Mouse (Mus musculus) forebrain, embryonic 12.5 days (tissue): ENCODE measurements around the gene Pars2. TPM values are rescaled to one million over a fixed set of nuclear protein-coding genes. Genes with fewer than 3 reads are reported as not detected.

Experiments used
- ATAC-seq: fragments of 200-750 bp; cut with Nextera tagmentation; 2 replicates; pipeline ENCODE4 v1.8.0; 2017; ENCODE audit warnings: moderate TSS enrichment; ENCODE audit not compliant: low FRiP score
- H3K27ac ChIP-seq: fragments of 300-500 bp; sonication (generic); 2 replicates; pipeline ENCODE4 v1.5.1; 2016; ENCODE audit warnings: mild to moderate bottlenecking
- H3K27me3 ChIP-seq: fragments of 300-500 bp; sonication (generic); 2 replicates; pipeline ENCODE4 v1.6.1; 2016; ENCODE audit warnings: mild to moderate bottlenecking
- H3K36me3 ChIP-seq: fragments of 300-500 bp; sonication (generic); replicated peaks from 2 replicates; pipeline ENCODE4 v1.6.1; 2016; ENCODE audit warnings: mild to moderate bottlenecking
- H3K4me1 ChIP-seq: fragments of 300-500 bp; sonication (generic); 2 replicates; pipeline ENCODE4 v1.6.1; 2016
- H3K4me2 ChIP-seq: fragments of 300-500 bp; sonication (generic); 2 replicates; pipeline ENCODE4 v1.6.1; 2016; ENCODE audit warnings: mild to moderate bottlenecking, moderate library complexity
- H3K4me3 ChIP-seq: fragments of 300-500 bp; sonication (generic); replicated peaks from 2 replicates; pipeline ENCODE4 v1.5.1; 2016; ENCODE audit warnings: mild to moderate bottlenecking
- H3K9ac ChIP-seq: fragments of 300-500 bp; sonication (generic); 2 replicates; pipeline ENCODE4 v1.6.1; 2016; ENCODE audit warnings: mild to moderate bottlenecking
- H3K9me3 ChIP-seq: fragments of 300-500 bp; sonication (generic); 2 replicates; pipeline ENCODE4 v1.6.1; 2016
- WGBS: fragments of 180-500 bp; shearing (Covaris S2); methylation state at CpG from one replicate; pipeline ENCODE4 v1.1.7; 2016; 5-methylcytosine and 5-hydroxymethylcytosine counted together
- polyA plus RNA-seq: library from polyadenylated mRNA; unstranded; fragments of >200 nt; fragmentation: Nextera tagmentation; extraction: Ambion mirVana; gene quantifications from 2 replicates; pipeline ENCODE4 v1.2.1, GENCODE M21; 2016

Pars2 gene
- polyA plus RNA-seq, 1 experiment from 2014 or later, result 11.2 TPM

DNA sequence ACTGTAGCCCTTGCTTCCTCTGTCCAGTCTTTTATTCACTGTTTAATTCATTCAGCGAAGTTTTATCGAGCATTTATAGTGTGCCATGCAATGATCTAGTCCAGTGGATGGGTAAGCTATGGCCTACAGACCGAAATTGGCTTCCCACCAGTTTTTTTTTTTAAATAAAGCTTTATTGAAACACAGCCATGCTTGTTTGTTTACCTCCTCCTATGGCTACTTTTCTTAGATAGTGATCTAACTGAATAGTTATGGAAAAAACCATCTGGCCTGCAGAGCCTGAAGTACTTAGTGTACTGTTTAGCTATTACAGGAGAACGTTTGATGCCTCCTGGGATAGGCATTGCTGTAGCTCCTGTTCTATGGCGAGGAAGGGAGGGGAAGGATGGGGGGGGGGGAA is 5.1 kb upstream of the Pars2 start:
- no peaks in the 10 kb centered on the region for H3K9me3 ChIP-seq
- H3K4me3 ChIP-seq, result no peak overlapping the region
- H3K27ac ChIP-seq, result no peak overlapping the region
- peaks cover 49% of the 10 kb centered on the region for H3K27me3 ChIP-seq
- H3K36me3 ChIP-seq, result no peaks in the 10 kb centered on the region
- H3K9ac ChIP-seq, result no peak overlapping the region
- ATAC-seq, result no peak
- no peak overlapping the region for H3K4me2 ChIP-seq
- 78% methylated on average over 5 of the region's 5 CpGs for WGBS
- H3K4me1 ChIP-seq, result peaks cover 5% of the 10 kb centered on the region; the same call in 1 of the 2 replicates

DNA sequence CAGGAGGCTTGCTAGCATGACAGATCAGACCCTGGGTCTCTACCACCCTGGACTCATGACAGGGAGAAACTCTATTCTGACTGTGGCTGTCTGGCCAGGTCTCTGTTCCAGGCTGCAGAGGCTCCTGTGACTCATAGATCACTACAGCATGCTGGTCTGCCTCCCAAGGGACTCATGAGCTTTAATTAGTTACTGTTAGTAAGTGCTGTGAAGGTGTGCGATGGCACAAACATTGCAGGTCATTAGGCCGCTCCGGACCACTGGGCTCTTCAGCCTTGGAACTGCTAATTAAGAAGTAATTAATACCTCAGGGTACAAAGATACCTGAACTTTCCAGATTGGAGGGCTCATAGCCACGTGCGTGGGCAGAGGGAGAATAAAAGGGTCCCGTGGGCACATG is 3.7 kb upstream of the Pars2 start:
- H3K9me3 ChIP-seq, result no peaks in the 10 kb centered on the region
- no peak overlapping the region for H3K4me2 ChIP-seq
- ATAC-seq, result no peak
- H3K4me3 ChIP-seq, result no peak overlapping the region
- H3K27me3 ChIP-seq, result peaks cover 49% of the 10 kb centered on the region
- no peak overlapping the region for H3K9ac ChIP-seq
- H3K36me3 ChIP-seq, result no peaks in the 10 kb centered on the region
- peaks cover 14% of the 10 kb centered on the region for H3K4me1 ChIP-seq
- no peak overlapping the region for H3K27ac ChIP-seq
- WGBS, result 83% methylated on average over 6 of the region's 6 CpGs

DNA sequence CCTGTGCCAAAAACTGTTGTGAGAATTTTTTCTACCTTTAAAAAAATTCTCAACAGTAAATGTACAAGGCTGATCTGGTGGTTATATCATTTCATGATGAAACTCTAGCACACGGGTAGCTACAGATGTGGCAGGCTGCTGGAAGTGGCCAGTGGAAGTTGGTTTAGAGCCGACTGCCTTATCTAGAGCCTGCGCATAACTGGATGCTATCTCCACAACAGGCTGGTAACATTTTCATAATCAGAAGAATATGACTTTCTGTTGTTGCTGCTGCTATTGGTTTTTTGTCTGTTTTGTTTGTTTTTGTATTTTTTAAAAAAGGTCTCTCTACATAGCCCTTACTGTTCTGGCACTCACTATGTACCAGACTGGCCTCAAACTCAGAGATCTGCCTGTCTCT is 1.7 kb downstream of the Pars2 start:
- H3K4me3 ChIP-seq, result no peak overlapping the region
- no peak overlapping the region for H3K4me2 ChIP-seq
- no peak for ATAC-seq
- peaks cover 9% of the 10 kb centered on the region for H3K4me1 ChIP-seq
- H3K27ac ChIP-seq, result no peak overlapping the region
- WGBS, result 98% methylated on average over 3 of the region's 3 CpGs
- no peak overlapping the region for H3K9ac ChIP-seq
- peaks cover 30% of the 10 kb centered on the region for H3K36me3 ChIP-seq
- H3K9me3 ChIP-seq, result no peaks in the 10 kb centered on the region
- H3K27me3 ChIP-seq, result peaks cover 21% of the 10 kb centered on the region; the same call in 1 of the 2 replicates

DNA sequence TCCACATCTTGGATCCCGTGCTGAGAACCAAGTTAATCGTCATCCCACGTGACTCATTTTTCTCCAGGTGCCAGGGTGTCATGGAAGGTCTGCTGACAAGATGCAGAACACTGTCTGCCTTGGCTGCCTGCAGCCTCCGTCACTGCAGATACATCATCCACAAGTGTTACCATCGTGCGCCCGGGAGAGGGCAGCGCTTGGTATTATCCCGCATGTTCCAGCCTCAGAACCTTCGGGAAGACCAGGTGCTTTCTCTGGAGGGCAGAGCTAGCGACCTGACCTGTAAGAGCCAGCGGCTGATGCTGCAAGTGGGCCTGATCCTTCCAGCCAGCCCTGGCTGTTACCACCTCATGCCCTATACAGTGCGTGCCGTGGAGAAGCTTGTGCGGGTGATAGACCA is 2.2 kb downstream of the Pars2 start:
- Histone ChIP-seq H3K4me2 (no peak overlapping the region), H3K36me3 (peaks cover 34% of the 10 kb centered on the region), H3K4me3 (no peak overlapping the region), H3K27me3 (peaks cover 16% of the 10 kb centered on the region; the same call in 1 of the 2 replicates), H3K9me3 (no peaks in the 10 kb centered on the region), H3K4me1 (peaks cover 9% of the 10 kb centered on the region), H3K27ac (no peak overlapping the region), H3K9ac (no peak overlapping the region)
- 97% methylated on average over 15 of the region's 15 CpGs for WGBS
- no peak for ATAC-seq

DNA sequence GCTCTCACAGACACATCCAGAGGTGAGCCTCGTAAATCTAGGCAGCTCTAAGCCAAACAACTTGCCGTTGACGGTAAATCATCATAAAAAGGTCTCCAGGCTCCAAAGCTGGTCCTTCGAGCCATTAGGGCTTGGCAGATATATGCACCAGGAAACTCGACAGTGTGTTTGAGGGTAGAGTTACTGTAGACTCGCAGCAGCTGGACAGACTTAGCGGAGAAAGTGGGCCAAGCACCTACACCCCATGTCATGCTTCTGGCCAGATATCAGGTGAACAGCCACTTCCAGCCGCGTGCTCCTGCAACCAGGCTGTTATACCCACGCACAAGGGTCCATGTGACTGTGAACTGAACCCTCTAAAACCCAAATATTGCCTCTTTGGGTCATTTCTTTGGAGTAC is 4.8 kb downstream of the Pars2 start:
- Histone ChIP-seq H3K36me3 (peaks cover 53% of the 10 kb centered on the region), H3K4me1 (peaks cover 9% of the 10 kb centered on the region), H3K27me3 (no peaks in the 10 kb centered on the region), H3K4me2 (no peak overlapping the region), H3K9me3 (no peaks in the 10 kb centered on the region), H3K9ac (no peak overlapping the region), H3K27ac (no peak overlapping the region), H3K4me3 (no peak overlapping the region)
- WGBS, result 92% methylated on average over 10 of the region's 10 CpGs
- ATAC-seq, result no peak

DNA sequence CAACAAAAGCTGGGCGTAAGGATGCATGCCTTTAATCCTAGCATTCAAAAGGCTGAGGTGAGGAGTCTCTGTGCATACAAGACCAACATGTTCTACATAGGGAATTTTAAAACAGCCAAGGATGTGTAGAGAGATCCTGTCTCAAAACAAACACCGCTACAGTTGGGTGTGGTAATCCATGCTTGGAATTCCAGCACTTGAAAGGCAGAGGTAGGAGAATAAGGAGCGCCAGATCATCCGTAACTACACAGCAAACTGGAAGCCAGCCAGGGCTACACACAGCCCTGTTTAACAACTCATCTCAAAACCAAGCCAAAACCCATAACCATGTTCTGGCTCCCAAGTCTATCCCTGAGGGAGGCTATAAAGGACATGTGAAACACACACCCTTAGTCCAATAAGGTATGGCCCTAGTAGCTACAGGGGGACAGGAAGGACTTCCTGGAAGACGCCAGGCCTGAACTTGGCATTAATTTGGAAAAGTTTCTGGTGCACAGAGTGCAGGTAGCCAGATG is 13.1 kb downstream of the Pars2 start:
- Histone ChIP-seq H3K27ac (no peak overlapping the region), H3K9me3 (no peaks in the 10 kb centered on the region), H3K4me3 (no peak overlapping the region), H3K9ac (no peak overlapping the region), H3K27me3 (no peaks in the 10 kb centered on the region), H3K4me1 (no peaks in the 10 kb centered on the region), H3K4me2 (no peak overlapping the region), H3K36me3 (peaks cover 99% of the 10 kb centered on the region)
- 89% methylated on average over 5 of the region's 5 CpGs for WGBS
- no peak for ATAC-seq

DNA sequence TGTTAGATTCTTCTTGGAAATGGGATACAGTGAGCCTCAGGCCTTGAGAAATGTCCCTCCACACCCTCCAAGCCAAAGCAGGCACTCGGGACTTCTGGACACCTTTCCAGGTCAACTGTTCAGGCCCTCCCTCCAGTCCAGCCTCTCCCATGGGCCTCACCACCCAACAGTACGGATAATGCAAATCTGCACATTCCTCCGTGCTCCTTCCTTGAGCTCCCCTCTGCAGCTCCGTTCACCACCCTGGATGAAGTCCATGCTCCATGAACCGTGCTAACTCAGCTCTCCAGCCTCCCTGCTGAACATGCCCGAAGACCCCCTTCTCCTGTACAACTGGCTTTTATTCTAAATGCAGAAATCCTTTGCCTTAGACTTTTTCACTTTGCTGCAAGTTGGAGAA is 13.8 kb downstream of the Pars2 start:
- WGBS, result 90% methylated on average over 6 of the region's 6 CpGs
- no peaks in the 10 kb centered on the region for H3K4me1 ChIP-seq
- H3K9ac ChIP-seq, result no peak overlapping the region
- no peak overlapping the region for H3K27ac ChIP-seq
- H3K4me2 ChIP-seq, result no peak overlapping the region
- ATAC-seq, result no peak
- H3K9me3 ChIP-seq, result no peaks in the 10 kb centered on the region
- peaks cover 99% of the 10 kb centered on the region for H3K36me3 ChIP-seq
- no peak overlapping the region for H3K4me3 ChIP-seq
- H3K27me3 ChIP-seq, result no peaks in the 10 kb centered on the region

DNA sequence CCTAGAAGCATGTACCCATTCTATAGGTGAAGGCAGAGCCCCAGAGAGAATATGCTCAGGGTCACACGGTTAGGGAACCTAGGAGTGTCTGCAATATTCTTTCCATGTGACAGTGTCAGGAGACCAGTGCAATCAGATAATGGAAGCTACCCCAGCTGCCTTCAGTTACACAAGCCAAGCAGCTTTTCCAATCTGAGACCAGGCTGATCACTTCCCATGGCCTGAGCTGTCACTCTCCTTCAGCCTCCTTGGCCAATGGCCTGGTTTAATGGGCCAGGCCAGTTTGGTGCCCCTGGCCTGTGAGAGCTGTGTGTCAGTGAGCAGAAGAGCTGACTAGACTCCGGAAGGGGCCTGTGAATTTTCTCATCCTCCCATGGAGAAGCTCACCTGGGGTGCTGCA is 14.4 kb downstream of the Pars2 start:
- H3K9ac ChIP-seq, result no peak overlapping the region
- 98% methylated on average over 2 of the region's 2 CpGs for WGBS

DNA sequence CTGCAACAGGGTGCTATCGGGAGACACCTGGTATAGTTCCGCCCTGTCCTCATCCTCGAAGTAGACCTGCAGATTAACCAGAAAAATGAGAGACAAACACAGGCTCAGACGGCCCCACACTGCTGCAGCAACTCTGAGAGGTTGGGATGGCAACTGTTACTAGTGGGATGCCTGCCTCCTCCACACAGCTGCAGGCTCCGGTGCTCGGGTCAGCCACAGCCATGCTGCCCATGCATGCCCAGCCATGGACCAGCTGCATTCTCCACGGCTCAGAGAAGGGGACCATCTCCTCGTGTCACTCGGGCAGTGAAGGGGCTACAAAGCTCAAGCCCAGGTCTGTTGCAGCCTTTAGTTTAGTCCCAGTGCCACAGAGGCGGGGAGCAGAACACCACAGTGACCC is 14.8 kb downstream of the Pars2 start:
- H3K4me1 ChIP-seq, result no peaks in the 10 kb centered on the region
- no peak overlapping the region for H3K27ac ChIP-seq
- no peaks in the 10 kb centered on the region for H3K9me3 ChIP-seq
- no peak overlapping the region for H3K4me2 ChIP-seq
- no peak overlapping the region for H3K9ac ChIP-seq
- peaks cover 100% of the 10 kb centered on the region for H3K36me3 ChIP-seq
- ATAC-seq, result no peak
- 92% methylated on average over 10 of the region's 10 CpGs for WGBS
- H3K27me3 ChIP-seq, result no peaks in the 10 kb centered on the region
- H3K4me3 ChIP-seq, result no peak overlapping the region

More for the DNA sequence above, 14.4 kb downstream of the Pars2 start:
- H3K27ac ChIP-seq, result no peak overlapping the region
- no peak overlapping the region for H3K4me3 ChIP-seq
- peaks cover 99% of the 10 kb centered on the region for H3K36me3 ChIP-seq
- H3K4me2 ChIP-seq, result no peak overlapping the region
- no peaks in the 10 kb centered on the region for H3K27me3 ChIP-seq
- H3K4me1 ChIP-seq, result no peaks in the 10 kb centered on the region
- H3K9me3 ChIP-seq, result no peaks in the 10 kb centered on the region
- no peak for ATAC-seq

DNA sequence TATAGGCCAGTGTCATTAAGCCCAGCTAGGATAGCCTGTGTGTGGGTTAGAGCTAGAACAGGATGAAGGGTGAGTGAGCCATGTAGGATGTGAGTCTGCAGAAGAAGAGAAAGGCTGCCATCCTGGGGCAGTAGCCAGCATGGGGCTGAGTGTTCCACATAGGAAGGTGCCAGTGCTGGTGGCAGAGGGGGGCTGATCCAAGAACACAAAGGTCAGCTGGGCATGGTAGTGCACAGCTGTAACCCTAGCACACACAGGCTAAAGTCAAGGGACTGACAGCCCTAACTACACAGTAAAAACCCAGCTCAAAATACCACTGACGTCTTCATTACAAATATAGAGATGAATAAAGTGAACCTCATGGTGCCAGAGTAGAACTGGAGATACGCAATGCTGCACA is 15.7 kb downstream of the Pars2 start:
- ATAC-seq, result no peak
- no peak overlapping the region for H3K9ac ChIP-seq
- 93% methylated on average over 2 of the region's 2 CpGs for WGBS
- H3K27ac ChIP-seq, result no peak overlapping the region
- H3K4me1 ChIP-seq, result no peaks in the 10 kb centered on the region
- H3K4me3 ChIP-seq, result no peak overlapping the region
- no peaks in the 10 kb centered on the region for H3K27me3 ChIP-seq
- H3K36me3 ChIP-seq, result peaks cover 100% of the 10 kb centered on the region
- H3K9me3 ChIP-seq, result no peaks in the 10 kb centered on the region
- no peak overlapping the region for H3K4me2 ChIP-seq

DNA sequence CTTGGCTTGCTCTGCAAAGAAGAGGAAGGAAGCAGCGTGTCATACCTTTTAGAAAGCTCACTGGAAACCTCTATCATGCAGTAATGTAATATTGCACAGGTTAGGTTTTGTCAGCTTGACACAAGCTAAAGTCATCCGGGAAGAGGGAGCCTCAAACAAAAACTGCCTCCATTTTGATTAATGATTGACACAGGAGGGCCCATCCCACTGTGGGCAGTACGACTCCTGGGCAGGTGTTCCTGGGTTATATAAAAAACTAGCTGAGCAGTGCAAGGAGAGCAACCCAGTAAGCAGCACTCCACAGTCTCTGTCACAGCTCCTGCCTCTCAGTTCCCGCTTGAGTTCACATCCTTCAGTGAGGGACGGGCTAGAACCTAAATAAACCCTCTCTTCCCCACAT is 25.9 kb downstream of the Pars2 start:
- H3K4me2 ChIP-seq, result no peak overlapping the region
- H3K9me3 ChIP-seq, result no peaks in the 10 kb centered on the region
- H3K36me3 ChIP-seq, result peaks cover 47% of the 10 kb centered on the region
- peaks cover 10% of the 10 kb centered on the region for H3K4me1 ChIP-seq
- WGBS, result 92% methylated on average over 5 of the region's 5 CpGs
- ATAC-seq, result no peak
- no peak overlapping the region for H3K27ac ChIP-seq
- H3K27me3 ChIP-seq, result no peaks in the 10 kb centered on the region
- no peak overlapping the region for H3K9ac ChIP-seq
- H3K4me3 ChIP-seq, result no peak overlapping the region

DNA sequence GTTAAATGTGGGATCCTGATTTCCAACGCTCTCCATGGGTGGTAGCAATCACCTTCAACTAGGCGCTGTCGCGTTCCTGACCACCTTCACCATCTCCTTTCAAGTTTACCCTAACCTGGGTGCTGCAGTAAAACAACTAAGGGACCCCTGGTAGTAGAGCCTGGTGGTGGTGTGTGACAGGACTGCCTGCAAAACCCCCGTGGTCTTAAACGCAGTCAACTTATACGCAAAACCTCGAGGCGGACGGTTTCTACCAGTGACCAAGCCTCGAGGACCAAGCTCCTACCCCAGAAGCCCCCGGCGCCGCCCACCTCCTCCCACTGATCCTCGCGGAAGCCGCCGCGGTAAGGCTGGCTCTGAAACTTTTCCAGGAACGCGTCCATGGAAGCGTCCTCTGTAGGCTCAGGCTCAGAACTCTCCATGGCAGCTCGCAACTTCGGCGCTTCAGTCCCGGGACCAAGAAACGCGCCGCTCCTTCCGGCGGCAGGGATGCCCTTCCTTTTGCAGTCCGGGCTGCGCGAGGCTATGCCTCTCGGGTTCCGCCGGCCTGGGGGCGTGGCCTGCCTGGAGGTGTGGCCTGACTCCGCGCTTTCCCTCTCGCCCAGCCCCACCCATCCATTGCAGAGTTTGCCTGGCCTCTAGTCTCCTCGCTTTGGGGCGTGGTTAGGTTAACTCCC is 27.7 kb downstream of the Pars2 start, which contains the start of gene Ttc4:
Gene Ttc4, minus strand, starts transcription at position 503 of the 677 bp plus-strand sequence.
- Histone ChIP-seq H3K27me3 (no peaks in the 10 kb centered on the region), H3K9ac (peak within 1 kb of the TSS; percentile 79), H3K9me3 (no peaks in the 10 kb centered on the region), H3K4me2 (peak within 1 kb of the TSS; percentile 74), H3K4me1 (peaks cover 10% of the 10 kb centered on the region), H3K36me3 (peaks cover 28% of the 10 kb centered on the region), H3K27ac (no peak within 1 kb of the TSS), H3K4me3 (peak within 1 kb of the TSS; percentile 76)
- WGBS, result under 1% methylated on average over 43 of the region's 43 CpGs
- peak; percentile 97 for ATAC-seq

DNA sequence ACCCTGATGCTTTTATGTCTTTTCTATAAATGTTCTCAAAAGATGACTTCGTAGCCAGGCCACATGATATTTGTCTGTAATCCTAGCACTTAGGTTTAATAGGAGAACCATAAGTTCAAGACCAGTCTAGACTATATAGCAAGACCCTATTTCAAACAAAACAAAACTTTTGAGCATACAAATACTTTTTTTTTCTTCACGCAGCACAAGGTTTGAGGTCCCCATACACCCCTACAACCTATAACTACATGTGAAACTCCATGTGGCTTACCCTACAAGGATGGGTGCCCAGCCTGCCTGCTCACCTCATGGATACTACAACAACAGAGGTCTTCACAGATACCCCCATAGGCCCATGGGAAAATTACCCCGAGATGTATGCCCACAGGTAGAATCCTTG is 28.3 kb downstream of the Pars2 start:
- no peak overlapping the region for H3K9ac ChIP-seq
- peak overlapping the region; percentile 74 for H3K4me2 ChIP-seq
- no peaks in the 10 kb centered on the region for H3K9me3 ChIP-seq
- H3K36me3 ChIP-seq, result peaks cover 24% of the 10 kb centered on the region
- 50% methylated on average over 3 of the region's 3 CpGs for WGBS
- no peak; the same call in 1 of the 2 replicates for ATAC-seq
- H3K4me1 ChIP-seq, result peaks cover 10% of the 10 kb centered on the region
- no peak overlapping the region for H3K27ac ChIP-seq
- H3K4me3 ChIP-seq, result peak overlapping the region; percentile 76
- H3K27me3 ChIP-seq, result no peaks in the 10 kb centered on the region
